Mouse (Mus musculus) brown adipose tissue, adult 24 weeks (tissue): ENCODE results near the gene Rps6. TPM values are rescaled to one million over a fixed set of nuclear protein-coding genes. Genes with fewer than 3 reads are reported as not detected.

Experiments used
- polyA plus RNA-seq: library from polyadenylated mRNA; stranded (reverse); fragments of >200 nt; gene quantifications from 2 replicates; pipeline ENCODE4 v1.2.4, GENCODE M21; 2012; ENCODE audit not compliant: missing spikeins, insufficient read depth, insufficient read length

Gene Rps6
- polyA plus RNA-seq, 1 experiment, result 792 TPM

Other genes with a start within 250 kb of the Rps6 start
- 2.1 and 3.5 TPM in 2 replicates for gene Haus6, start 245.4 kb downstream of the Rps6 start, polyA plus RNA-seq
- 969 and 1,325 TPM in 2 replicates for gene Plin2, start 187.4 kb downstream of the Rps6 start, polyA plus RNA-seq
- gene Dennd4c, start 108.9 kb downstream of the Rps6 start, polyA plus RNA-seq, result 13.7 and 14.5 TPM in 2 replicates
- 17.6 and 26.8 TPM in 2 replicates for gene Acer2, start 17.0 kb upstream of the Rps6 start, polyA plus RNA-seq